Mouse (Mus musculus): Measurements from ENCODE around the gene Nppa. TPM values are rescaled to one million over a fixed set of nuclear protein-coding genes. Genes with fewer than 3 reads are reported as not detected.

The Nppa gene
- not detected for polyA plus RNA-seq (2014; fragmentation: Illumina TruSeq; extraction: RNeasy Lipid Tissue Mini Kit (QIAGEN cat#74804); ENCODE audit: low replicate concordance)

DNA sequence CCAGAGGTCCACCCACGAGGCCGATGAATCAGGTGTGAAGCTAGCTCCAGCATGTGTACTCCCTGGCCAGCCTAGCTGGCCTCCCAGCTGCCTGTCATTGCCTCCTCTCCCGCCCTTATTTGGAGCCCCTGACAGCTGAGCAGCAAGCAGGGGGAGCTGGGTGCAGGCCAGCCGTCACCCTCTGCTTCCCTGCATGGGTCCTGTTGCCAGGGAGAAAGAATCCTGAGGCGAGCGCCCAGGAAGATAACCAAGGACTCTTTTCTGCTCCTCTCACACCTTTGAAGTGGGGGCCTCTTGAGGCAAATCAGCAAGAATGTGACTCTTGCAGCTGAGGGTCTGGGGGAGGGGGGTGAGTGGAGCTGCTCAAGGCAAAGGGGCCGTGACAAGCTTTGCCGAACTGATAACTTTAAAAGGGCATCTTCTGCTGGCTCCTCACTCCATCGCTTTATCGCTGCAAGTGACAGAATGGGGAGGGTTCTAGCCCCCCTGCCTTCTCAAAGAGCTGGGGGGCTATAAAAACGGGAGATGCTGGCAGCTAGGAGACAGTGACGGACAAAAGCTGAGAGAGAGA lies at the start of gene Nppa:
Gene Nppa (plus strand): TSS at position 521 of the 571 bp plus-strand sequence.

DNA sequence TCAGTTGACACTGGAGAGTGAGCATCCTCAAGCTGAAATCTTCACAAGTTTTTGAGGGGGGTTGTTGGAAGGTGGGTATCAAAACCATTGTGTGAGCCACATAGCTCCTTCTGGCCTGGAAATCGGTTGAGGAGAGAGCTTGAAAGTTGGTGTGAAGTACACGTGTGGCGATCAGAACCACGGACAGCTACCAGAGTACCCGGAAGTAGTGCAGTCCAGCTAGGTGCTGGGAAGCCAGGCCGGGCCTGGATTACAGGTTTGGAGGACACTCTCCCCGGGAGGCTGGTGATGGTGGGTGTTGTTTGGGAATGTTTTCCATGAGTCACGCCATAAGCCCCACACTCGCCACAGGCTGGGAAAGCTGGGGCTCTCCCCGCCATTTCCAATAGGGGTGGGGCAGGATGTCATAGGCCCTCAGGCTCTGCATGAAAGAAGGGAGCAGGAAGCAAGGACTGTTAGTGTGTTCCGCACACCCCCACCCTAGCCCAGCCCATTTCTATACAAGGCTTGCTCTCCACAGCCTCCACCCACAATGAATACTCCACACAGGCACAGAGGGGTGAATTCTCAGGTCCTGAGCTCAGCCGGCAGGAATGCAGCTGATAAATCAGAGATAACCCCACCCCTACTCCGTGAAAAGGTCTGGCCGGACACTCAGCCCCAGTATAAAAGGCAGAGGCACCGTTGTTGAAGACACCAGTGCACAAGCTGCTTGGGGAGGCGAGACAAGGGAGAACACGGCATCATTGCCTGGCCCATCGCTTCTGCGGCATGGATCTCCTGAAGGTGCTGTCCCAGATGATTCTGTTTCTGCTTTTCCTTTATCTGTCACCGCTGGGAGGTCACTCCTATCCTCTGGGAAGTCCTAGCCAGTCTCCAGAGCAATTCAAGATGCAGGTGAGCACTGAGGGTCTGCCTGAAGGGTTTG lies 15.1 kb upstream of the Nppa start, which contains the start of gene Nppb:
Gene Nppb (plus strand): TSS at position 584 of the 928 bp plus-strand sequence.

DNA sequence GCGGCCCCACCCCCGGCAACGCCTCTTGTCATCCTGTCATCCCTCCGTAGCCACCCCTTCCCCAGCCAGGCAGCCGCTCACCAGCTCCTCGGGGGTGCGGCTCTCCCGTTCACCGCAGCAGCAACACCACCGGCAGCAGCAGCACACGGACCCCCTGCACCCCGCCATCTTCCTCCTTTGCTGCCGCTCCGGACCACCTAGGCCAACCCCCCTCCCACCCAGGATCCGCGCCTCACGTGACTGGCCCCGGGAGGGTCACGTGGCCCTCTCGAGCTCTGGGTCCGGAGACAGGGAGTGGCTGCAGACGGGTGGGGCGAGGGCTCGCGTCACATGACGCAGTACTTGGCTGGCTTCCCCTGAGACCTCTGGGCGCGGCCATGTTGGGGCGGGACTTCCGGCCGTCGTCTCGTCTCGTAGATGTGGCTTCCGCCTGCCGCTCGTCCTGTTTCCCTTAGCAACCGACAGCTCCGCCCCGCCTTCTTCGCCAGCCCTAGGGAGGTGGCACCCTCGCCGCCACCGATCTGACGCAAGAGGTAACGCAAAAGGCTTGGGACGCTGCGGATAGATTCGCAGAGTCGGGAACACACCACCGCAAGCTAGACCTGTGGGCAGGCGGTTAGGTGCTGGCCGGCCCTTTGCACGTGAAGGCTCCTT lies 38.2 kb downstream of the Nppa start, which contains the start of the genes Clcn6 and Mthfr:
Gene Clcn6 (minus strand): TSS at position 222 of the 654 bp plus-strand sequence.
Gene Mthfr (plus strand): TSS at position 478 of the 654 bp plus-strand sequence.

Other genes starting within 250 kb of the Nppa start
- 106 TPM for gene Zfp984, start 190.9 kb upstream of the Nppa start, polyA plus RNA-seq (2014; fragmentation: Illumina TruSeq; extraction: RNeasy Lipid Tissue Mini Kit (QIAGEN cat#74804); ENCODE audit: low replicate concordance)
- gene Zfp933, start 152.4 kb upstream of the Nppa start, polyA plus RNA-seq (2014; fragmentation: Illumina TruSeq; extraction: RNeasy Lipid Tissue Mini Kit (QIAGEN cat#74804); ENCODE audit: low replicate concordance), result 18.8 TPM
- not detected for gene Miip, start 131.9 kb upstream of the Nppa start, polyA plus RNA-seq (2014; fragmentation: Illumina TruSeq; extraction: RNeasy Lipid Tissue Mini Kit (QIAGEN cat#74804); ENCODE audit: low replicate concordance)
- gene Fv1, start 131.7 kb upstream of the Nppa start, polyA plus RNA-seq (2014; fragmentation: Illumina TruSeq; extraction: RNeasy Lipid Tissue Mini Kit (QIAGEN cat#74804); ENCODE audit: low replicate concordance), result 5.2 TPM
- 18.8 TPM for gene Mfn2, start 96.0 kb upstream of the Nppa start, polyA plus RNA-seq (2014; fragmentation: Illumina TruSeq; extraction: RNeasy Lipid Tissue Mini Kit (QIAGEN cat#74804); ENCODE audit: low replicate concordance)
- 0.52 TPM for gene Plod1, start 64.0 kb upstream of the Nppa start, polyA plus RNA-seq (2014; fragmentation: Illumina TruSeq; extraction: RNeasy Lipid Tissue Mini Kit (QIAGEN cat#74804); ENCODE audit: low replicate concordance)
- gene 2510039O18Rik, start 59.8 kb upstream of the Nppa start, polyA plus RNA-seq (2014; fragmentation: Illumina TruSeq; extraction: RNeasy Lipid Tissue Mini Kit (QIAGEN cat#74804); ENCODE audit: low replicate concordance), result 11.4 TPM
- not detected for gene Nppb, start 14.9 kb upstream of the Nppa start, polyA plus RNA-seq (2014; fragmentation: Illumina TruSeq; extraction: RNeasy Lipid Tissue Mini Kit (QIAGEN cat#74804); ENCODE audit: low replicate concordance)
- 0.63 TPM for gene Clcn6, start 38.1 kb downstream of the Nppa start, polyA plus RNA-seq (2014; fragmentation: Illumina TruSeq; extraction: RNeasy Lipid Tissue Mini Kit (QIAGEN cat#74804); ENCODE audit: low replicate concordance)
- 0.78 TPM for gene Mthfr, start 38.4 kb downstream of the Nppa start, polyA plus RNA-seq (2014; fragmentation: Illumina TruSeq; extraction: RNeasy Lipid Tissue Mini Kit (QIAGEN cat#74804); ENCODE audit: low replicate concordance)
- gene Agtrap, start 87.3 kb downstream of the Nppa start, polyA plus RNA-seq (2014; fragmentation: Illumina TruSeq; extraction: RNeasy Lipid Tissue Mini Kit (QIAGEN cat#74804); ENCODE audit: low replicate concordance), result 3.7 TPM
- 1.0 TPM for gene Mad2l2, start 129.7 kb downstream of the Nppa start, polyA plus RNA-seq (2014; fragmentation: Illumina TruSeq; extraction: RNeasy Lipid Tissue Mini Kit (QIAGEN cat#74804); ENCODE audit: low replicate concordance)
- gene Draxin, start 130.0 kb downstream of the Nppa start, polyA plus RNA-seq (2014; fragmentation: Illumina TruSeq; extraction: RNeasy Lipid Tissue Mini Kit (QIAGEN cat#74804); ENCODE audit: low replicate concordance), result not detected
- 0.41 TPM for gene Fbxo6, start 151.4 kb downstream of the Nppa start, polyA plus RNA-seq (2014; fragmentation: Illumina TruSeq; extraction: RNeasy Lipid Tissue Mini Kit (QIAGEN cat#74804); ENCODE audit: low replicate concordance)
- 0.82 TPM for gene Fbxo44, start 159.8 kb downstream of the Nppa start, polyA plus RNA-seq (2014; fragmentation: Illumina TruSeq; extraction: RNeasy Lipid Tissue Mini Kit (QIAGEN cat#74804); ENCODE audit: low replicate concordance)
- gene Fbxo2, start 159.9 kb downstream of the Nppa start, polyA plus RNA-seq (2014; fragmentation: Illumina TruSeq; extraction: RNeasy Lipid Tissue Mini Kit (QIAGEN cat#74804); ENCODE audit: low replicate concordance), result not detected